Mouse (Mus musculus): ENCODE measurements around the gene Lrfn4.

The Lrfn4 gene

GRCm38 (mm10) chr19:4570237-4570613 lies 45.2 kb downstream of the Lrfn4 start:
- in situ Hi-C loops (cut with MboI, MseI), result no loop called here

- in situ Hi-C loops (cut with MboI, MseI), result no loop called here
These were observed 45.9 kb downstream of the Lrfn4 start for GRCm38 (mm10) chr19:4569356-4570236.

GRCm38 (mm10) chr19:4568832-4569231 lies 46.6 kb downstream of the Lrfn4 start:
- in situ Hi-C loops (cut with MboI, MseI), result no loop called here

GRCm38 (mm10) chr19:4567665-4568064 lies 47.8 kb downstream of the Lrfn4 start:
- in situ Hi-C loops (cut with MboI, MseI), result no loop called here

GRCm38 (mm10) chr19:4566880-4567279 lies 48.6 kb downstream of the Lrfn4 start:
- in situ Hi-C loops (cut with MboI, MseI), result no loop called here

- in situ Hi-C loops (cut with MboI, MseI), result no loop called here
These were observed 49.8 kb downstream of the Lrfn4 start for GRCm38 (mm10) chr19:4565678-4566077.
